Mouse (Mus musculus): ENCODE results near the gene Psmc6.
A peak's percentile ranks its signal among the peaks of the same experiment; 100 is the strongest.

Psmc6 gene

GRCm38 (mm10) chr14:45329589-45330181, at the start of gene Psmc6:
Gene Psmc6, plus strand, starts transcription at chr14:45329788.
- DNase-seq (ENCODE audit: low read depth, low spot score): peak; percentile 94

GRCm38 (mm10) chr14:45282066-45282465, 47.5 kb upstream of the Psmc6 start:
- no peak for DNase-seq (ENCODE audit: low read depth, low spot score)

GRCm38 (mm10) chr14:45291608-45292007, 38.0 kb upstream of the Psmc6 start:
- no peak for DNase-seq (ENCODE audit: low read depth, low spot score)

- no peak for DNase-seq (ENCODE audit: low read depth, low spot score)
Measured at GRCm38 (mm10) chr14:45303939-45304338, 25.6 kb upstream of the Psmc6 start.

- DNase-seq (ENCODE audit: low read depth, low spot score): no peak
Measured at GRCm38 (mm10) chr14:45304389-45304788, 25.2 kb upstream of the Psmc6 start.

- DNase-seq (ENCODE audit: low read depth, low spot score): no peak
Measured at GRCm38 (mm10) chr14:45305852-45306251, 23.7 kb upstream of the Psmc6 start.

- no peak for DNase-seq (ENCODE audit: low read depth, low spot score)
Measured at GRCm38 (mm10) chr14:45307630-45308328, 21.8 kb upstream of the Psmc6 start.

GRCm38 (mm10) chr14:45309646-45310045, 19.9 kb upstream of the Psmc6 start:
- DNase-seq (ENCODE audit: low read depth, low spot score): no peak

GRCm38 (mm10) chr14:45310101-45310500, 19.5 kb upstream of the Psmc6 start:
- no peak for DNase-seq (ENCODE audit: low read depth, low spot score)

- no peak for DNase-seq (ENCODE audit: low read depth, low spot score)
Measured at GRCm38 (mm10) chr14:45316927-45317326, 12.7 kb upstream of the Psmc6 start.

- peak; percentile 67 for DNase-seq (ENCODE audit: low read depth, low spot score)
Measured at GRCm38 (mm10) chr14:45317921-45318411, 11.6 kb upstream of the Psmc6 start.

- DNase-seq (ENCODE audit: low read depth, low spot score): peak; percentile 93
Measured at GRCm38 (mm10) chr14:45318426-45319236, 11.0 kb upstream of the Psmc6 start, which contains the start of gene Ero1l. Gene Ero1l, minus strand, starts transcription at chr14:45318771.

GRCm38 (mm10) chr14:45319237-45319610, 10.4 kb upstream of the Psmc6 start:
- peak; percentile 40 for DNase-seq (ENCODE audit: low read depth, low spot score)

- DNase-seq (ENCODE audit: low read depth, low spot score): peak; percentile 57
Measured at GRCm38 (mm10) chr14:45320111-45320510, 9.5 kb upstream of the Psmc6 start.

GRCm38 (mm10) chr14:45321067-45321466, 8.5 kb upstream of the Psmc6 start:
- DNase-seq (ENCODE audit: low read depth, low spot score): no peak

- DNase-seq (ENCODE audit: low read depth, low spot score): no peak
Measured at GRCm38 (mm10) chr14:45321622-45322021, 8.0 kb upstream of the Psmc6 start.

GRCm38 (mm10) chr14:45322450-45322849, 7.1 kb upstream of the Psmc6 start:
- DNase-seq (ENCODE audit: low read depth, low spot score): no peak

GRCm38 (mm10) chr14:45323320-45323719, 6.3 kb upstream of the Psmc6 start:
- DNase-seq (ENCODE audit: low read depth, low spot score): no peak

- peak; percentile 69 for DNase-seq (ENCODE audit: low read depth, low spot score)
Measured at GRCm38 (mm10) chr14:45325471-45325870, 4.1 kb upstream of the Psmc6 start.

- DNase-seq (ENCODE audit: low read depth, low spot score): no peak
Measured at GRCm38 (mm10) chr14:45328072-45328713, 1.4 kb upstream of the Psmc6 start.

GRCm38 (mm10) chr14:45329018-45329588, 485 bp upstream of the Psmc6 start:
- DNase-seq (ENCODE audit: low read depth, low spot score): no peak
